Mouse (Mus musculus): ENCODE measurements around the gene Pam16.

Pam16 gene

GRCm38 (mm10) chr16:4645867-4646266, 21.1 kb upstream of the Pam16 start:
- no peak for DNase-seq (ENCODE audit: low read depth)

- no peak for DNase-seq (ENCODE audit: low read depth)
Measured at GRCm38 (mm10) chr16:4643670-4644419, 19.1 kb upstream of the Pam16 start.

GRCm38 (mm10) chr16:4642937-4643336, 18.1 kb upstream of the Pam16 start:
- DNase-seq (ENCODE audit: low read depth): no peak

GRCm38 (mm10) chr16:4642190-4642589, 17.4 kb upstream of the Pam16 start:
- no peak for DNase-seq (ENCODE audit: low read depth)

GRCm38 (mm10) chr16:4641119-4641838, 16.5 kb upstream of the Pam16 start:
- DNase-seq (ENCODE audit: low read depth): no peak

- no peak for DNase-seq (ENCODE audit: low read depth)
Measured at GRCm38 (mm10) chr16:4640267-4641005, 15.6 kb upstream of the Pam16 start.

GRCm38 (mm10) chr16:4639831-4640237, 15.0 kb upstream of the Pam16 start, which contains the start of the genes Vasn and Dnaja3:
TSS of gene Vasn (plus strand) at chr16:4639941.
TSS of gene Dnaja3 (plus strand) at chr16:4639989.
- DNase-seq (ENCODE audit: low read depth): peak; percentile 77

GRCm38 (mm10) chr16:4638891-4639390, 14.2 kb upstream of the Pam16 start:
- no peak for DNase-seq (ENCODE audit: low read depth)

- DNase-seq (ENCODE audit: low read depth): no peak
Measured at GRCm38 (mm10) chr16:4635760-4636159, 11.0 kb upstream of the Pam16 start.

GRCm38 (mm10) chr16:4634681-4635080, 9.9 kb upstream of the Pam16 start:
- DNase-seq (ENCODE audit: low read depth): no peak

- no peak for DNase-seq (ENCODE audit: low read depth)
Measured at GRCm38 (mm10) chr16:4633661-4634060, 8.9 kb upstream of the Pam16 start.

GRCm38 (mm10) chr16:4632050-4632449, 7.3 kb upstream of the Pam16 start:
- DNase-seq (ENCODE audit: low read depth): no peak

- peak; percentile 67 for DNase-seq (ENCODE audit: low read depth)
Measured at GRCm38 (mm10) chr16:4629950-4630349, 5.2 kb upstream of the Pam16 start.

GRCm38 (mm10) chr16:4628898-4629419, 4.2 kb upstream of the Pam16 start:
- DNase-seq (ENCODE audit: low read depth): no peak

GRCm38 (mm10) chr16:4627105-4627504, 2.3 kb upstream of the Pam16 start:
- no peak for DNase-seq (ENCODE audit: low read depth)

- DNase-seq (ENCODE audit: low read depth): no peak
Measured at GRCm38 (mm10) chr16:4624074-4624473, 714 bp downstream of the Pam16 start.

- no peak for DNase-seq (ENCODE audit: low read depth)
Measured at GRCm38 (mm10) chr16:4616829-4617228, 8.0 kb downstream of the Pam16 start.

GRCm38 (mm10) chr16:4615297-4615696, 9.5 kb downstream of the Pam16 start:
- no peak for DNase-seq (ENCODE audit: low read depth)

- no peak for DNase-seq (ENCODE audit: low read depth)
Measured at GRCm38 (mm10) chr16:4614639-4615038, 10.1 kb downstream of the Pam16 start.

GRCm38 (mm10) chr16:4613736-4614135, 11.1 kb downstream of the Pam16 start:
- no peak for DNase-seq (ENCODE audit: low read depth)

- no peak for DNase-seq (ENCODE audit: low read depth)
Measured at GRCm38 (mm10) chr16:4611676-4612075, 13.1 kb downstream of the Pam16 start.

- no peak for DNase-seq (ENCODE audit: low read depth)
Measured at GRCm38 (mm10) chr16:4611193-4611592, 13.6 kb downstream of the Pam16 start.
